Mouse (Mus musculus): ENCODE measurements around the gene Syde2. TPM values are rescaled to one million over a fixed set of nuclear protein-coding genes. Genes with fewer than 3 reads are reported as not detected.

Syde2 gene
- polyA plus RNA-seq (2014; fragmentation: Illumina TruSeq; extraction: RNeasy Lipid Tissue Mini Kit (QIAGEN cat#74804); ENCODE audit: low read depth, low replicate concordance): 4.2 TPM

DNA sequence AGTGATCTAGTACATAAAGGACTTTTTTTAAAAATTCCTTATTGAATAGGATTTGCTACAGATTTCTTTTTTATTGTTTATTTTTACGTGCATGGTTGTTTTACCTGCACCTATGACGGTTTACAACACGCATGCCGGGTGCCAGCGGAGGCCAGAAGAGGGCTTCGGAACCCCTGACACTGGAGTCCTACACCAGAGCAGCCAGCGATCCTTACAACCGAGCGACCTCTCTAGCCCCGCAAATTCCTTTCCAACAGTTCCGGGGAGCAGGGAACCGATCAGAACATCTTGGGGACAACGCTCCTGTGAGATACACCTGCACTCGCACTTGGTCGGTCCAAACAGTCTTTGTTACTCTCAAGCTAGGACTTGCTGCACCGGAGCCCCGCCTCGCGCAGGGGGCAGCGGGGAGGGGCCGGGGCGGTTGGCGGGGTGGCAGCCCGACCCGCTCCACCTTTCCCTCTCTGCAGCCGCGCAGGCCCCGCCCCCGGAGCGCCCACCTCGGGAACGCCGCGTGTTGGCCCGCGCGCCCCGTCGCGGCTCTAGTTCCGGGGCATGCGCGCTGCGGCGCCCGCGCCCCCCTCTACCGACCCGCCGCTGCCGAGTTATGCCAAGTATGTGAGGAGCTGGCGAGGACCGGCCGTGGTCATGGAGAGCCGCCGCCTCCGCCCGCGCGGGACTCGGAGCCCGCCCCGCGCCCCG lies at the start of gene Syde2:
TSS of gene Syde2 (plus strand) at position 603 of the 702 bp plus-strand sequence.

Other genes with a start within 250 kb of the Syde2 start
- gene Ddah1, start 229.2 kb upstream of the Syde2 start, polyA plus RNA-seq (2014; fragmentation: Illumina TruSeq; extraction: RNeasy Lipid Tissue Mini Kit (QIAGEN cat#74804); ENCODE audit: low read depth, low replicate concordance): 188 TPM
- gene Bcl10, start 65.1 kb upstream of the Syde2 start, polyA plus RNA-seq (2014; fragmentation: Illumina TruSeq; extraction: RNeasy Lipid Tissue Mini Kit (QIAGEN cat#74804); ENCODE audit: low read depth, low replicate concordance): 9.8 TPM
- gene 2410004B18Rik, start 49.9 kb upstream of the Syde2 start, polyA plus RNA-seq (2014; fragmentation: Illumina TruSeq; extraction: RNeasy Lipid Tissue Mini Kit (QIAGEN cat#74804); ENCODE audit: low read depth, low replicate concordance): 17.5 TPM
- gene Wdr63, start 120.3 kb downstream of the Syde2 start, polyA plus RNA-seq (2014; fragmentation: Illumina TruSeq; extraction: RNeasy Lipid Tissue Mini Kit (QIAGEN cat#74804); ENCODE audit: low read depth, low replicate concordance): not detected
- not detected for gene Mcoln3, start 129.6 kb downstream of the Syde2 start, polyA plus RNA-seq (2014; fragmentation: Illumina TruSeq; extraction: RNeasy Lipid Tissue Mini Kit (QIAGEN cat#74804); ENCODE audit: low read depth, low replicate concordance)
- 0.34 TPM for gene Mcoln2, start 162.0 kb downstream of the Syde2 start, polyA plus RNA-seq (2014; fragmentation: Illumina TruSeq; extraction: RNeasy Lipid Tissue Mini Kit (QIAGEN cat#74804); ENCODE audit: low read depth, low replicate concordance)
- gene Lpar3, start 233.1 kb downstream of the Syde2 start, polyA plus RNA-seq (2014; fragmentation: Illumina TruSeq; extraction: RNeasy Lipid Tissue Mini Kit (QIAGEN cat#74804); ENCODE audit: low read depth, low replicate concordance): not detected

Data from liver, adult 10 weeks (tissue).